Mouse (Mus musculus) cerebellum, adult 18-20 months (tissue): ENCODE data around the gene Vav2.

ENCODE experiments used
- DNase-seq, 2 experiments: peaks; one replicate each; pipeline ENCODE4 v3.0.0; 2021

The Vav2 gene

DNA sequence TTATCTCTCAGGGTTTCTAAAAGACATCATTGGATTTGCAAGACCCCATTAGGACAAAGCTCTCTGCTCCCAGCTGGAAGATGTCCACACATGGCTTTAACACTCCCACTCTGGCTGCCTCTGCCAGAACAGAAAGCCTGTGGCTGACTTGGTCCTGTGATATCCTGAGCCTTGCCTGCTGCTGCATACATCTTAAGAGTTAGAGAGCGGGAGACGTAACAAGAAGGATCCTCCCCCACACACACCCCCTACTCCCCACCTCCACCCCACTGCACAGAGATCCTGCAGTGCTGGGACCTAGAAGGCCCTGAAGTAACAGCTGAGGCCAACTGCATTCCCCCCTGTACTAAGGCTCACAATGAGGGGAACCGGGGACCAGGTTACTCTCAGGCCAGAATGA, 114.3 kb downstream of the Vav2 start:
- no peak for DNase-seq

DNA sequence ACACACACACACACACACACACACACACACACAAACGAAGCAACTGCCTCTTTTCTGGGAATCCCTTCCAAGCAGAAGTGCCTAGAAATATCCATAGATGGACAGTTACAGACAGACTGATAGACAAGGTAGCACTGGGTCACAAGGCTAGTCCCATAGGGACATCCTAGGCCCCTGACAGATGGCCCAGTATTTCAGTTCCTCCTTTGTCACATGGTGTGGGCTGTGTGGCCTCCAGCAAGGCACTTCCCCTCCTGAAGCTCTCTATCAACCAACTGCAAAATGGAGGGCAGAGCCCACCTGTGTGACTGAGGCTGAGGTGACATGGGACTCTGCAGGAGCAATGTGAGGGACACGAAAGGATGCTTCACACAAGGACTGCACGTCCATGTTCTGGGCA, 115.2 kb downstream of the Vav2 start:
- no peak for DNase-seq

DNA sequence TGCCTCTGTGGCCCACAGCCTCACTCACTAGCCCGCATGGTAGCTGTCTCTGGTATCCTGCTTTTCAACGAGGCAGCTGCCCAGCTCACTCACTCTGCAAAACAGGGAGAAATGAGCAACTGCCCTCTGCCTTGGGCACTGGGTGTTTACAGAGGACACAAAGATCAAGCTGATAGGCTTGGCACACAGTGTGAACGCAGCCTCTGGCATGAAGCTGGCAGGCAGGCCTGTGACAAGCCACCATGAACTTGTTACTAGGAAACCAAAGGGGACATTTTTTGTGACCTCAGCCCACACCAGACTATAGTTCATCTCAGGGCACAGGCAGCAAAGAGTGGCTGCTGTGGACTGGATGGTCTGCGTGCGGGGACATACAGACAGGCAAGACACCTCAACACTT, 115.9 kb downstream of the Vav2 start:
- no peak for DNase-seq

DNA sequence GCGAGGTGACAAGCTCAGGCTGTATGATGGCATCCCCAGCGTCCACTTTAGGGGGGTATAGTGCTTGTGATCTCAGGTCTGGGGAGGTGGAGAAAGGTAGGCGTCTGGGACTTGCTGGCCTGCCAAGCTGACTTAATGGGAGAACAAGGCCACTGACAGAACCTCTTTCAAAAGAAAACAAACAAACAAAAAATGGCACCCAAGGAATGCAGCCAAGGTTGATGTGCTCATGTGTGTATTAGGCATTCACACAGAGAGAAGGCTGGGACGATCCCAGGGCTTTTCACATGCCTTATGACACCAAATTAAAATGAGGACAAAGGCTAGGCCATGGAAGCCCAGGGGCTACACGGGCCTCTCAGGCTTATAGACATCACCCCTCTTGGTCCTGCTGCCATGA, 116.6 kb downstream of the Vav2 start:
- DNase-seq: no peak

DNA sequence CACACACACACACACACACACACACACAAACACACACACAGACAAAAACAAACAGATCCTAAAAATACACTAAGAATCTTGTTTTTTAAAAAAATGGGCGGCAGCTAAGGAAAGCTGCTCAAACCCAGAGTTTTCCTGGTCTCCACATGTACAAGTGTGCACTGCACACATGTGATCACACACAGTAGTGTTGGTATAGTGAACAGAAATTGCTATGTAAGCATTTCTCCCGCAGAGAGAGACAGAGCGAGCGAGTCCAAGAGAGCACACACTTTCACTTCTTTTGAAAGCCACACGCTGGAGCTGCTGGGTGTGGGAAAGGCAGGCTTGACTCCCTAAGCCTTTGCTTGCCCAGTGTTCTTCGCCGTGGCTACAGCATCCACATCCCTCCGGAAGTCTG, 120.2 kb downstream of the Vav2 start:
- no peak for DNase-seq

DNA sequence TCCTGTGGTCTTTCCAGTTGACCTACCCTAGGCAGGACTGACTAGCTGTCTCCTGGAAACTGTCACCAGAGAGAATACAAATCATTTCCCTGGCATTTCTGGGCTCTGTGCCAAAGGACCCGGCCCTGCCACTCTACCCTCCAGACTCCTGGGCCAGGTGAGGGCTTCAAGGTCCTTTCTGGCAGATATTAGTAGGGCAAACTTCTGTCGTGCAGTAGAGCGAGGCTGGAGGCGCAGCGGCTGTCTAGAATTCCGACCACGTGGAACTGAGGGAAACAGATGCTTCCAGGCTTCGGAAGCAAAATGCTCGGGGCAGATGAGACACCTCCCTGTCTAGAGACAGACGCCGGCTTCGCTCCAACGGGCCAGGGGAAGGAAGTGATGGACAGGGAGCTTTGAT, 122.1 kb downstream of the Vav2 start:
- no peak for DNase-seq

DNA sequence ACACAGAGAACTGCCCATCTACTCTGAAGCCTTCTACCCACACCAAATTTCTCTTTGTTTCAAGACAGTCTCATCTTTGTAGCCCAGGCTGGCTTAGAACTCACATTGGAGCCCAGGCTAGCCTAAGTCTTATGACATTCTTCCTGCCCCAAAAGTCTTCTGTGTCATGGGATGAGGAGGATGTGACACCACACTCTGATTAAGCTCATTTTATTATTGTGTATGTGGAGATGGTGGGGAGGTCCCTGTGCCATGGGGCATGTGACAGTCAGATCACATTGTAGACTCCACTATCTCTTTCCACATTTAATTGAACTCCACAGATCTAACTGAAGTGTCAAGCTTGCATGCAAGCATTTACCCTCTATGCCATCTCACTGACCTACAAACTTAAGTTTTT, 122.8 kb downstream of the Vav2 start:
- DNase-seq: no peak

DNA sequence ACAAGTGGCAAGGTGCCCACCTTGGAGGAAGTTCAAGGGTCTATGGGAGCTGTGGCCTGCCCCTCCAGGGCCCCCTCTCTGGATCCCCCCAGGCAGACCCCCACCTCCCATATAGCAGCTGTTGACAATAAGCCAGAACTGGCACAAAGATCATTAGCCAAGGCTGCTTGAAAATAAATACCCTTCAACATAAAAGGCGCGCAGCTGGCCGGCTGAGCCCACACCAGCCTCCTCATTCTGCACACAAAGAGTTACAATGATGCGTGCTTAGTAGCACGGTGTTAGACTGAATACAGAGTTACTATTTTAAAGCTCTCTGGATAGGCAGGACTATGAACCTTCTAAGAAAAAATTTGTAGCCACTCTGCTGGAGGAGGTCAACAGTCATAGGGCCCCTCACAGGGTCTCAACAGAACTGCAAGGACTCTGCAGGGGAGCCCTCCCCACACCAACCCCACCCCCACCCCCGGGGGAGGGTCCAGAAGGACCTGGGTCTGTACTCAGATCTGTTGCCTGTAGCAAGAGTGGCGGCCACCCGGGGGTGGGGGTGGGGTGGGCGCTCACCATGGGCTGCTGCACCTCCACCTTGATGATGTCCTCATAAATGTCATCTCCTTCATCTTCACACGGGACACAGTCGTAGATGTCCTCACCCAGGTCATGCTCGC, 125.3 kb downstream of the Vav2 start:
- DNase-seq: no peak

DNA sequence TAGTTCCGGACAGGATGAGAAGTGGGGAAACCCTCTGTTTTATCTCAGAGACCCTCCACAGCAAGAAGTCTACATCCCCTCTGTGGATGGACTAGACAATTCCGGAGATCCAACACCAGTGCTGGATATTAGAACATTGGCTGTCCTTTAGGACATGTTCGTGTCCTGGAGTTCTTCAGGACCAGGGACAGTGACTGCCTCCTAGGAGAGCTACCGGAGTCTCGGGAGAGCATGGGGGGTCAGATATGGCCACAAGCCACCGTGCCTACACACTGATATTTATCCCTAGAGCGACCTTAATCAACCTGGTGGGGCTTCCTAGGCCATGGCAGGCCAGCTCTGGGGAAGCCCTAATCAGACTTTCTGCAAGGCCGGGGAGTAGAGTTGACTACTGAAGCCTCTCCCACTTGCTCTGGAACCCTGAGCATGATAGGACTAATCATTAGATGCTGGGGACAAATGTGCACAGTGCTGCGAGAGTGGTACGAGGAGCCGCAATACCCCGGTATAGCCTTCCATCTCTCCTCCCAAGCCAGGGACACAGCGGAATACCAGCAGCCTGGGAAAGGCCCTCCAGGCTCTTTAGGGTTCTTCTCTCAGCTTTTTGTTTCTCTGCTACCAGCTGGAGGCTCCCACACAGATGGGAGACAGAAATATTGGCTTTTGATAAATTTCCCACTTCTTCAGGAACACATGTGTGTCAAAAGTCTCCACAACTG, 125.9 kb downstream of the Vav2 start:
- DNase-seq: no peak

DNA sequence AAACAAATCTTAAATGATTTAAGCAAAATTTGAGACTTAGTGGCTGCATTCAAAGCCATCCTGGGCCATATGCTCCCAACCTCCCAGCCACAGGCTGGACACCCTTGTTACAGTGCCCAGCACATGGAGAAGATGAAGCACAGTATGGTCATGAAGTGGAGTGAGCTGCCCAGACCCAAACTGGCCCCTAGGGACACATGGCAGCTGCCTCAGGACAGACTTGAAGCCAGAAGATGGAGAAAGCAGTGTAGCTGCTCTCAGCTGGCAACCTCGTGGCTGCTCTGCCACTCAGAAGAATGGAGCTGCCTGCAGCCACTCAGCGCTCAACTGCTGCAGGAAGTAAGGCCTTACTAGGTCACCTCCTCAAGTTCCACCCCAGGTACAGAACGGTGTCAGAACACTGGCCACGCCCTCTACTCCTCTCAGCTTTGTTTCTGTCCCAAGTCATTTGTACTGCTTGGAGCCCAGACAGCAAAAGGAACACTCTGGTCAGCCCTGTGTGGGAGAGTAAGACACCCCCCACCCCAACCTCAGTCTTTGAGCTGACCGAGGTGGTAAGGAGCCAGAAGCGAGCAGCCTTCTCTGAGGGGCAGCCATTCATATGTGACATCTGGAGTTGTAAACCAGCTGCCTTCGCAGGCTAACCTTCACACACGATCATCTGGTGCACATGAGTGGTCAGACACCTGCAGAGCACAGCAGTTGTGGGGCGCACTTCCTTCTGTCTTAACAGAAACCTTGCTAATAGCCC, 130.0 kb downstream of the Vav2 start:
- DNase-seq: no peak

DNA sequence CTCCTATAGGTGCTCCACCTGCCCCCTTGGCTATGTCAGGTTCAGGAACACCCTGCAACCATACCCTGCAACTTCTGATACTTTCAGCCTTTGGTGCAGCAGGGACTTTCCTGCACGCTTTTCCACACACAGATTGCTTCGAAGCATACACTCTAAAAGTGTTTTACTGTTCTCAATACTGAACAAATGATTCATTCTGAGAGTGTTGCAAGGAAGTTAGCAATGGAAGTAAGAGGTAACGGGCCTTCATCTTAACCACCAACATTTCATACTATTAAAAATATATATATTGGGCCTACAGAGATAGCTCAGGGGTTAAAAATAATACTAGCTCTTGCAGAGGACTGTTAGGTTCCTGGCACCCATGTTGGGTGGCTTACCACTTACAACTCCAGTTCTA, 132.1 kb downstream of the Vav2 start:
- DNase-seq: no peak

DNA sequence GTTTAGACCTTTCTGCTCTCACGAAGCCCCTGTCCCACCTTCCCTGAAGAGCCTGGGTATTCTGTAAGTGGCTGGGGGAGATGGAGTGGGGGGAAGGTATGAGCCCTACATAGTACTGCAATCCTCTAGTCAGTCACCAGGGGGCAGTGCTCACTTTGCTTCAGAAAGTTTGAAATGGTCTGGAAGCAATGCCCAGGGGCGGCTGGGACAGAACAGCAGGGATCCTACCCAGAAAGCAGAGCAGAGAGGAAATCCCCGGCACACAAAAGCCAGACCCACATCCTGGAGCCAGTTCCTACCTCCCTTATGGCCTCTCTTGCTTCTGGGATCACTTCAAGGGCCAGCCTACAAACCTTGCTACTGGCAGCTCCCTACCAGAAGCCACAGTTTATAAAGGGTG, 137.8 kb downstream of the Vav2 start:
- peak; percentile 67 to 80 for DNase-seq

DNA sequence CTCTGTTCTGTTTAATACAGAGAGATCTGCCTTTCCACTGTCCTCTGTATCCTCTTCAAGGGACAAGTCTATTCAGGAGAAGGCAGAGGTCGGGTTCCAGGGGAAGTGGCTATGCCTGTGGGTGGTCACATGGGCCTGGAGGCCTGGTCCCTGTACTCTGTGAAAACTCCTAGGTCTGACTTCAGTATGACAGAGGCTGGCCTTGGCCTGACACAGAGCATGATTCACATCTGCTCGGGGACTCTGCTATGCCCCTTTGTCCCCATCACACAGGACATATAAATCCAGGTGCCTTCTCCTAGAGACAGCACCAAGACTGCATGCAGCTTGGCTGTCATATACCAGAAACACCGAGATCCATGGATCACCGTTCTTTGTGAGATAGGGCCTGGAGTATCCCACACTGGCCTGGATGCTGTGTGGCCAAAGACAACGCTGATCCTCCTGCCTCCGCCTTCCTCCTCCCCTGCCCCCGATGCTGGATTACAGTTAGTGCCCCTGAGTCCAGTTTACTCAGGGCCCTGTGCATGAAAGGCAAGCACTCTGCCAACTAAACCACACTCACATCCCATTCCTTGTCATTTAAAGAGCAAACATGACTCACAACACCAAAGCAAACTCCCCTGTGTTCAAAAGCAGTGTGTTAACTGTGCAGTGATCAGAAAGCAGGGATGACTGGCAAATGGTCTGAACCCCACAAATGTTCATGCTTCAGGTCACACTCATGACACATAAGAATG, 139.7 kb downstream of the Vav2 start:
- no peak for DNase-seq

DNA sequence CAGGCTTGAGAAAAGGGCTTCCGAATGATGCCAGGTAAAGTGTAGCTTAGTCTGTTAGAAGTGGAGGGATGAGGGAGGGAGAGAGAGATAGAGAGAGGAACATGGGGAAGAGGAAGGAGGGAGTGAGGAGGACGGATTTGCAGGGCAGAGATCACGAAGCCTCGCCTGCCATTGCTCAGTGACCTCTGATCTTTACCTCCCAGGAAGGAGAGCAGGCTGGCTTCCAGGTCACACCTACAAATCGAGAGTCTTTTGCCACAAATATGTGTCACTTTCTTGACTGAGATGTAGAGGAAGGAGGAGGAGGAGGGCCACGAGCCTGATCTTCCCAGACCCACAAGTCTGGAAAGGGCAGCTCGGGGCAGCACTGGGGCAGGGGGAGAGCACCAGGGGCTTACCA, 142.4 kb downstream of the Vav2 start:
- no peak for DNase-seq

DNA sequence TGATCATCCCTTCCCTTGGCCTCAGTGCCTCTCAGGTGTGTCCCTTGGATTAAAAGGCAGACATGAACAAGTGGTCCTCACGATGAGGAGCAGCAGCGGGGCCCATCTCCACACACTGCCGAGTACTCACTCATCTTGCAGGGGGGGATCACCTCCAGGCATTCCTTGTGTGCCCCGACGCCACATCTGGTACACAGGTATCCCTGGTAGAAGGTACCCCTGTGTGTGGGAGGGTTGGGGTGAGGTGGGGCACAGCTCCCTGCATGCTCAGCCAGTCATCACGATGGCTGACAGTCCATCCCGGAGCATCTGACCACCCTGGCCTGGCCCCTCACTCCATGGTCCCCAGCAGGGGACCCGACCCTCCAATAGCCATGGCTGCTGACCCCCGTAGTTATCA, 145.1 kb downstream of the Vav2 start:
- DNase-seq: no peak

DNA sequence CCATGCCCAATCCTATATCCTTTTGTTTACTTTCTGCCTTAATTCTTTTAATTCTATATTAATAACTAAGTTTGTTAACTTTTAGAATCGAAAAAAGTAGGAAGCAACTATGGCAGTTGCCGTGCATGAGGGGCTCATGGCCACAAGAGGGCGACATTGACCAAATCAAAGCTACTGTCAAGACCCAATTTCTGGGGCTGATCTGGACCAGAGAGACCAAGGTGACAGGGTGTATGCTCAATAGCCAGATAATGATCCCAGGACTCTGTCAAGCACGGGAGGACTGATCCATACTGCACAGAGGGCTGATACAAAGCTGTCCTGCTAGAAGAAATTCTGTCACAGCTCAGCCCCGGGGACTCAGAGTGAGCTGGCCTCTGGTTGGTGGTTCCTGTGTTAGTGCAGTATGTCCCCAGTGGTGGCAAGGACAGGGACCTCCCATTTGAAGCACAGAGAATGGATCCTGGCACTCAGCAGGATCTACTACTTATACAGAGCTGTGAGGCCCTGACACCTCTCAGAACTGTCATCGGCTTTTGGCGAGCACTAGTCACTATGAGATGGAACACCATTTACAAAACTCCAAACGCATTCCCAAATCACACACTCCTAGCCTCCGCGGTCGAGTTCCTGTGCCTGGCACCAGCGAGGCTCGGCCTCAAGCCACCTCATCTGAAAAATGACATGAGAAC, 145.8 kb downstream of the Vav2 start:
- peak; percentile 65 to 73 for DNase-seq

DNA sequence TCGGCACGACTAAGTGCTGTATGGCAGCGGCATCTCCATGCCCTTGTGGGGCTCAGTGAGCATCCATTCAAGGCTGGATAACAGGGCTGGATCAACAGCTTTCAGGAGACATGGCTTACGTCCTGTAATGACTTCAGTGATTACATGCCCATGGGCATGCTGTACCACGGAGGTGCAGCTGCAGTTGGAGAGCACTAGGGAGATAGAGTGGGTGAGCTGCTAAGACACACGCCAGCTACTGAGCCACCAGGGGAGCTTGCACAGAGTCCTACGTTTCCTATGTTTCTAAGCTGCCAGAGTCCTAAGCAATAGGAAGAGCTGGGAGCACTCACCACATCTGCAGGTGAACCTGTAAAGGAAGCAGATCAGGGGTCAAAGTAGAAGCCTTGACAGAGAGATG, 148.0 kb downstream of the Vav2 start:
- DNase-seq: no peak

DNA sequence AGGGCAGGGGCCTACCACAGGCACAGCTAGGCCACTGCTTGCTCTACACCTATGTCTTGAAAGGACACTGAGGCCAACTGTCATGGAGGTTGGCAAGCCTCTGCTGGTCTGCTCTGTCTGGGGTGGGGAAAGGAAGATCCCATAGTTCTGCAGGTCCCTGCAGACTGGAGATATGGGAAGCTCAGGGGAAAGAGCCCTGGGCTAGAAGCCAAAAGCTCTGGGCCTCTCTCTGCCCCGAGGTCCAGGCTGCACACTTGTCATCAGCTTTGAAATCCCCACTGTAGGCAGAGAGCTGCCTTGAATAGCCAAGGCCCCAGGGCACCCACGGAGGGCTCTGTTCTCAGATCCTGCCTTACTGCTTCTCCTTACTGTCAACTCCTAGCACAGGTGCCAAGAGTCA, 158.5 kb downstream of the Vav2 start:
- no peak for DNase-seq

DNA sequence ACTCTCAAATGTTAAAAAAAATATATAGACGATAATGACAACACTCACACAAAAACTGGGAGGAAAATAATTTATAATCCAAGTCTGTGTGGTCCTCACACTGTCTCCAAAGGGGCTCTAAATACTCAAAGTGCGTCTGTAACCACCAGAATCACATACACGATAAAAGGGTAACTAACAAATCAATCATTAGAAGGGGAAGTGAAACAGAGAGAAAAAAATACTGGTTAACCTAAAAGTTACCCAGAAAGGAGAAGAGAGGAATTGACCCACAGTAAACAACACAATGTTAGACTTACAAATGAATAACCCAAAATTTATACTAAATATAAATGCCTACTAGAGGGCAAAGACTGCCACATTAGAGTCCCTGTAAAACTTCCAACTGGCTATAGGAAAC, 161.0 kb downstream of the Vav2 start:
- DNase-seq: no peak

DNA sequence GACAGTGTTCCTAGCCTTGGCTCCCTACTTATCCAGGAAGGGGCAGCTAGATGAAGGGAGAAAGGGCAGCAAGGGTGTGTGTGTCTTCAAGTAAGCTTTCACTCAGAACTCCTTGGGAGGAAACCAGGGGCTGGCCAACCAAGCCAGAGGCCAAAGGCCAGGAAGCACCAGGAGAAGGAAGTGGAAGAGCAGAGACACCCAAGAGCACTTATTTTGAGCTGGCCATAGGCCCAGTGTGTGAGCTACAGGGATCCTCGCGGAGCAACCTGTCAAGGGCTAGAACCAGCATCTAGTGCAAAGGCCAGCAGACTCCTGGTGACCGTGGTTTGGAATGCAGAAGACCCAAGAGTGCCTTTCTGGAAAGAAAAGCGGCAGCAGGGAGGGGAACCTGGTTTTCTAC, 163.8 kb downstream of the Vav2 start:
- no peak for DNase-seq

DNA sequence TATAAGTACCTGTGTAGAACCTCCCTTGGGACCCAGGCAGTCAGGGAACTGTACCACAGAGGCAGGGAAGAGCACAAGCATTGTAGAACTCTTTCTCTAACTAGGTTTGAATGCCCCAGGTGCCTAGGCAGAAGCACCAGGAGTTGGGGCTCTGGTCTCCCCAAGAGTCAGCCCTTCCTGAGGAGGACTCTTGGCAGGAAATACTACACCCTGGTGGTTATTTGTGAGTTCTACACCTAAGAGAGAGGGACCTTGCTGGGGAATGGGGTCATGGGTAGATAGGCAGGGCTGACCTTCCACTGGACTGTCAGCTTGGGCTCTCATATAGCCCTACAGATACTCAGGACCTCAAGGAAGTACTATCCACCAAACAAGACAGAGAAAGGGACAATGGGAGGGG, 175.4 kb downstream of the Vav2 start:
- no peak for DNase-seq

DNA sequence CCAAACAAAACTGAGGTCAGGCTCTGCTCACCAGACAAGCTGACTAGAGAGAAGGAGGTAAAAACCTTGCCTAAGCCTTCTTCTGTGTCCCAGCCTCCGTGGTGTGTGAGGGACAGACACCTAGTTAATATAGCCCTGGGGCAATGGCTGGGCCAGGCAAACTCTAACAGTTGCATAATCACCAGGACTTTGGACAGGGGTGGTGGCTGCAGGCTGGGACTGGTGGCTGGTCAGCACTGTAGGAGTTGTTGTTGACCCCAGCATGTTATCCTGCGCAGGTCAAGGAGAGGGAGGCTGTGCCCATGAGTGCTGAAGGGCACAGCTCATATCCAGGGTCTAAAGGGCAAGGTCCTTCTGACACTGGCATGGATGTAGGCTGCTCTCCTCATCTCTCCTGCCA, 178.6 kb downstream of the Vav2 start, which contains the start of gene Sardh:
TSS of gene Sardh (minus strand) at position 127 of the 400 bp plus-strand sequence.
- no peak for DNase-seq

DNA sequence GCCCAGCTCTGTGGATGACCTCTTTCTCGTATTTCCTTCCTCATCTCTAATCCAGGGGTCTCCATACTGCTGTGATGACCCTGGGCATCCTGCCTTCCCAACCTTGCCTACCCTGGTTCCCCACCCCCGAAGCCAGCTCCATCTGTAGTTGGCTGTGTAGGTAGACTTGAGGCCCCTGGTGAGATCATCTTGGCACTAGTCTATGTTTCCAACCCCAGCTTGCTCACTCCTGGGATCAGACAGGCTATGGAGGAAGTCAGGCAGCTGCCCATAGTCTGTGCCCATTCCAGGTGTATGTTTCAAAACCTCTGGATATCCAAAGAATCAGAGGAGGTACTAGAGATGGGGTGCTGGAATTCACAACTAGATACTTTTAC, 179.4 kb downstream of the Vav2 start:
- DNase-seq: no peak
